Mouse (Mus musculus): ENCODE data around the gene Cdc42se2.

DNA sequence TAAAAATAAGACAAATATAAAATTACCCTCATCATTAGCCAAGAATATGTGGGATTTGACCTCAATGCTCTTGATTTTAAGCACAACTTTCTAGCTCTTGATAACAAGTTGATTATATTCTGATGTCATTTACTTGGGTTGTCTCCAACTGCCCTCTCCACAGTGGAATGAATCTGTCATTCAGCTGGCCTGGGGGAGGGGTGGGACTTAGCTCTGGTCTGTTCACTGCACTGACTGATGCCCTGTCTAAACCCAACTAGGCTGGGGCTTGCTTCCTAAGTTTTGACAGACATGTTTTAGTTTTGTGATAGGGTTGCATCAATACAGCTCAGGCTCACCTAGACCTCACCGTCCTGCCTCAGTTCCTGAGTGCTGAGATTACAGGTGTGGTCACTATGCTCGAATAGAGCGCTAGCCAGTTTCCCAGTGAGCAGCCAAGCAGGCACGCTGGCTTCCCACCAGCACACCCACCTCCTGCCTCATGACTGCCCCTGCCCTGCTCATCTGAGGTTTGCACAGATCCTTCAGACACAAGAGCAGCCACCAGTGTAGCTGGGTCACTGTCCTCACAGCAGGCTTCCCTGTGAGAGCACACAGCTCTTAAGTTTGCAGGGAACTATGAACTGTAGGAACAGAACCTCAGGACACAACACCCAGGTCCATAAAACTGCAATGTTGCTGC, 63.0 kb downstream of the Cdc42se2 start:
- TF ChIP-seq POLR2A (IDR thresholded peaks at IDR 0.05; ENCODE audit: borderline replicate concordance, extremely low read depth, insufficient read depth, insufficient read length, poor library complexity, severe bottlenecking) (no peak), CTCF (IDR thresholded peaks at IDR 0.05; ENCODE audit: borderline replicate concordance, extremely low read depth, insufficient read depth, insufficient read length) (no peak)

Measured in brain, embryonic 14.5 days (tissue).